Mouse (Mus musculus) cerebellum, postnatal 14 days (tissue): ENCODE data around the gene Sf3b1.
"Not testable (repeated sequence)": the region's sequence is repeated elsewhere in the genome, so short reads cannot be mapped to it uniquely, and the experiment has no call there.

Source experiments
- DNase-seq, 2 experiments: peaks; one replicate each; pipeline ENCODE4 v3.0.0; 2021; ENCODE audit warnings: mixed read lengths in 2 of 2

Gene Sf3b1

DNA sequence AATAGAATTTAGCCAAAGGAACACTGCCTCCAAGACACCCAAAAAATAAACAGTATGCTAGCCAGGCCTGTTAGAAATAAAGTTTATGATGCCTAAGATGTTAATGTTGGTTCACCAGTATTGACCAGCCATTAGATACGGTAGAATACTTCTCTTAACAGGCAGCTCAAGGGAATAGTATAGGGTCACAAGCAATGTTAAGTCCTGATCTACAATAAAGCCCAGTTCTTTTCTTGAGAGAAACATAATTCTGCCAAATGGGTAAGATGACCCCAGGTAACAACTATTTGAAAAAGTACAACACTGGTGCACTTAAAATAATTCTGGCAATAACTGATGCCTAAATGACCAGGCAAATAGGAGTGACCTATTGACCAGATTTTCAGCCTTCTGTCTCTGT is 685 bp upstream of the Sf3b1 start:
- DNase-seq: no peak

GRCm38 (mm10) chr1:55026444-55027252 is 633 bp downstream of the Sf3b1 start:
- no peak for DNase-seq

- DNase-seq: no peak
Measured at GRCm38 (mm10) chr1:55025656-55026430, 1.4 kb downstream of the Sf3b1 start.

DNA sequence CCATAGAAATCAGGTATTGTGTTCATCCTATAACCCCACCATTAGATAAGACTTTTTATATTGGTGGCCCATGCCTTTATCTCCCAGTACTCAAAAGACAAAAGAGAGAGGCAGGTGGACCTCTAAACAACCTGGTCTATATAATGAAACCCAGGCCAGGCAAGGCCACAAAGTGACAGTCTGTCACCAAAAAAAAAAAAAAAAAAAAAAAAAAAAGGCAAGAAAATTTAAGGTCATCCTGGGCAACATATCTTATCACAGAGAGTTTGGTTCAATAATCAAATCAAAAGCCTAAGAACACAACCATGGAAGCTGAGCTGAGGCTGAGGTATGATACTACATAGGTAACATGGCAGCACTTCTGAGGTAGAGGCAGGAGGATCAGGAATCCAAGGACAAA is 5.4 kb downstream of the Sf3b1 start:
- no peak for DNase-seq

GRCm38 (mm10) chr1:55012513-55012912 is 14.8 kb downstream of the Sf3b1 start:
- no peak for DNase-seq

GRCm38 (mm10) chr1:55008313-55008712 is 19.0 kb downstream of the Sf3b1 start:
- peak in 1 of 2 experiments; percentile 18 for DNase-seq

DNA sequence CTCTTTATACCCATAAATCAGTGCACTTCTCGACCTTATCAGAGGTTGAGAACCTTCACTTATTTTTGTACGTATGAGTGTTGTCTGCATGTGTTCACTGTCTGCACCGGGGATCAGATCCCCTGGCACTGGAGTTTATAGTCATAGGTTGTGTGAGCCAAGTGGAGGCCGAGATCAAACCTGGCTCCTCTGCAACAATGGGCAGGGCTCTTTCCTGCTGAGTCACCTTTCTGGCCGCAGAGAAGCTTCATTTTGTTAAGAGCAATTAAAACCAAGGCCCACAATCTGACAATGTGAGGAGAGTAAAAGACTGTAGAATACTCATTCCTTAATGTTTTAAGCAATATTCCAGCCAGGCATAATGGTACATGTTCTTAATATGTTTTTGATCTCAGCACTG is 33.7 kb downstream of the Sf3b1 start:
- no peak for DNase-seq

GRCm38 (mm10) chr1:54986248-54986647 is 41.0 kb downstream of the Sf3b1 start:
- no peak for DNase-seq

DNA sequence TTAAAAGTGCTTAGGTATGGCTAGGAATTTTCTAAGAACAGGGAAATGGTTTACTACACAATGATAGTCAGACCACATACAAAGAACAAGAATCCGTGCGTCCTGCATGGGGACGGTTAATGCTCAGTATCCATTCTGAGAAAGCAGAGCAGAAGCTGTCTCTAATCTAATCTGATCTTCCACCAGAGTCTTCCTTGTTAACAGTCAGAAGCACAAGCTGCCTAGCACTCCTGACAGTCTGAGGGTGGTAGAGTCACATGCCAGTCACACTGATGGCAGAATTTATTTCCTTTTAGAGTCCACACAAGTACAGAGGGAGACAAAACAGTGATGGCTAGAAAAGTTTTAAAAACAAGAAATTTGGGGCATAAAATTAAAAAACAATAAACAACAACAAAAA is 41.5 kb downstream of the Sf3b1 start:
- DNase-seq: no peak

DNA sequence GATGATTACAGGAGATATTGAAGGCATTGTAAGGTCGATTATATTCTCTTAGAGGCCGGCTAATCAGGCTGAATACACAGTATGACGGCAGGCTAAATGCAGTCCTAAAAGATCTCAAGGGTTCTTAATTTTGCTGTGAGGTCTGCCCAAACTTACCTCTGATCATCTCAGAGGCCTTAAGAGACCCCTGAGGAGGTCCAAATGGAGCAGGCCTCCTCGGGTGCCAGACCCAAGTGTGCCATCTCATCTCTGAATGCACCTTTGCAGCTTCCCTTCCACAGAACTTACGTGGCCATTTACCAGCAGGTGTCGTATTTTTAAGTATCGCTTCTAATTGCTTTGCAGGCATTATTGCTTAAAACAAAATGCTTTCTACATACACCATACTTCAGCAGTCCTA is 43.1 kb downstream of the Sf3b1 start:
- no peak for DNase-seq

- peak in 1 of 2 experiments; percentile 15 for DNase-seq
Measured at GRCm38 (mm10) chr1:54983339-54983738, 43.9 kb downstream of the Sf3b1 start.

- DNase-seq: no peak
Measured at GRCm38 (mm10) chr1:54982636-54983035, 44.6 kb downstream of the Sf3b1 start.

DNA sequence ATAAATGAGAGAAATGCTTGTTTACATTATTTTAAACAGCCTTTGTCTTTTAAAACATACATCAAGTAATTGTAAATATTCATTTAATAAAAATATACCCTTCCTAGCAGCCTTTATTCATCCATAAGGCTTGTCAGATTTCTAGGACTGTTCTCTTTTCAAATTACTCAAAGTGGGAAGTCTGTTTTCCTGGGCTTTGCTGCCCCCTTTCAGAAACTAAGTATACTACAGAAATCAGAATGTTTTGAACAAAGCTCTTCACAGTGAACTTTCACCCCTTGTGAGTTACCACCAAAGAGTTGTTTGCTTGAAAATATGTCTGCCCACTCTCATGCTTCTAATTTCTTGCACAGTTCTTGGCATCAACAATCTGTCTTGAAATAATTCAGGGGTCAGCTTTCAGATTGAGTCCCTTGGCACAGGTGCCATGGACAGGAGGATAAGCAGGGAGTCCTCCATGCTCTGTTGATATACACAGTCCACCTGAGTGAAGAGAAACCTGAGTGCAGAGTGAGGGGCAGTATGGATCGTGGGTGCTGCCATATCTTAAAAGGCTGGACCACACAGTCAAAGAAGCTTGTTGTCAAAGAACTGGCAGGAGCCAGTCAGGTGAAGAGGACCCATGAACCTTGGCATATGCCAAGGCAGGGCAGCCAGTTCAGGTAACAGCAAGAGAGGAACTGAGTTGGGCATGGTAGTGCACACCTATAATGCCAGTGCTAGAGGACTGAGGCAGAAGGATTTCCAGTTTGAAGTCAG is 47.9 kb downstream of the Sf3b1 start:
- DNase-seq: peak; percentile 45 to 63

GRCm38 (mm10) chr1:54971687-54972404 is 55.4 kb downstream of the Sf3b1 start:
- no peak for DNase-seq

GRCm38 (mm10) chr1:54966858-54967257 is 60.4 kb downstream of the Sf3b1 start:
- no peak for DNase-seq

GRCm38 (mm10) chr1:54965159-54965995 is 61.9 kb downstream of the Sf3b1 start:
- no peak for DNase-seq

DNA sequence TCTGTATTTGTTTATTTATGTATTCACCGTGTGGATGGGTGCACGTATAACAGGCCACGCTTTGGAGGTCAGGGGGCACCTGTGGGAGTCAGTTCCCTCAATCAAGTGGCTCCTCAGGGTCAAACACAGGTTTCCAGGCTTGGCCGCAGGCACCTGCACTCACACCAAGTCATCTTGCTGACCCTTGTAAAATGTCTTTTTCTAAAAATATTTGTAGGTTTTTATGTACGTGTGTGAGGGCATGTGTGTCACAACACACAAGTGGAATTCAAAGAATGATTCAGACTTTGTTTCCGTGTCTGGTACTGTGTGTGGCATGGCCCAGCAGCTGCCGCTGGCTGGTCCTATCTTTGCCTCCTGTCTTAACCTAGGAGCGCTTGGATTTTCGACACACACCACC is 65.6 kb downstream of the Sf3b1 start:
- no peak for DNase-seq

DNA sequence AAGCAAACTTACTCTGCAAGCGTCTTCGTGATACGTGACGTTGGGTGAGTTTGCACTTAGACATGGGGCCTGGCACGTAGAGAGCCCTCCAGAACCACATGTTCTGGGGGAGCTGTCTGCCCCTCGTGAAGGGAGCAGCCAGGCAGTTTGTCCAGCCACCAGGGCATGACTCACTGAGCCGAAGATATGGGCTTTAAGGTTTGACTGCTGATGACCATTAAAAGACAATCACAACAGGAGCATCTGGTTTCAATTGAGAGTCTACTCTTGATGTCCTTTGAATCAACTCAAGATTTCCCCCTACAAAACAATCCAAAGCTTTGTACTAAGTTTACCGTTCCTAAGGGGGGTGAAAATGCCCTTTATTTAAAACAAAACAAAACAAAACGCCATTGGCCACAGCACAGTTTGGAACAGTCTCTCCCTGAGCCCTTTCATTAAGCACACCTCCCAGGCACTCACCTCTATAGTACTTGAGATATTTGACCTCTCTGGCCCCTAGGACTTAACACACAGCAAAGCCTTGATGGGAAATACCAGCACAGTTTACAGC is 66.6 kb downstream of the Sf3b1 start:
- DNase-seq: no peak

DNA sequence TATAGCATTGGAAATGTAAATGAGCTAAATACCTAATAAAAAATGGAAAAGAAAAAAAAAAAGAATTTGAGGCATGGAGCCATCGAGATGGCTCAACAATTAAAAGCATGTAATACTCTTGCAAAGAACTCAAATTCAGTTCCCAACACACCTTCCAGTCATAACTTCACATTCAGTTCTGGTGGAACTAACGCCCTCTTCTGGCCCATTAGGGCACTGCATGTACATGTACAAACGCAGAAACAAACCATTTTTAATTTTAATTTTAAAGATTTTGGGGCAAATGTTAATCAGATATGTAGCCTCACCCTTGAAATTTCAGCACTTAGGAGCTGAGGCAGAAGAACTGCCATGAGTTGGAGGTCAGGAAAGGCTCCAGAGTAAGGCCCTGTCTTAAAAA is 68.8 kb downstream of the Sf3b1 start:
- peak in 1 of 2 experiments; percentile 5 for DNase-seq

DNA sequence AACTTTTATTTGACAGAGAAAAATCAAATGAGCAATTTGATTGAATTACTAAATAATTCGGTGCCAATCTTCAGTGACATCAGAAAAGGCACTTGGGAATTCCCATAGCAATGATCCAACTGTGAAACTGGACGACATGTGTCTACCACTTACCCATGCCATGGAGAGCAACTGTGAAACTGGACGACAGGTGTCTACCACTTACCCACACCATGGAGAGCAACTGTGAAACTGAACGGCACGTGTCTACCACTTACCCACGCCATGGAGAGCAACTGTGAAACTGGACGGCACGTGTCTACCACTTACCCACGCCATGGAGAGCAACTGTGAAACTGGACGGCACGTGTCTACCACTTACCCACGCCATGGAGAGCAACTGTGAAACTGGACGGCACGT is 70.3 kb downstream of the Sf3b1 start:
- not testable (repeated sequence) for DNase-seq

- DNase-seq: no peak
Measured at GRCm38 (mm10) chr1:54954856-54955255, 72.4 kb downstream of the Sf3b1 start.
